Mouse (Mus musculus) lung, adult 2 months (tissue): Measurements from ENCODE around the gene Ranbp9. TPM values are rescaled to one million over a fixed set of nuclear protein-coding genes. Genes with fewer than 3 reads are reported as not detected.

Experiments used
- DNase-seq: peaks from one replicate; pipeline ENCODE4 v3.0.0; 2022
- H3K4me1 ChIP-seq: fragments of 200-500 bp; 2 replicates; pipeline ENCODE4 v1.6.1; 2011; ENCODE audit warnings: low read length; ENCODE audit not compliant: control insufficient read depth, insufficient read depth
- H3K4me3 ChIP-seq: fragments of 200-500 bp; replicated peaks from 2 replicates; pipeline ENCODE3; 2011; ENCODE audit warnings: low read depth, mild to moderate bottlenecking, control low read depth, low read length; ENCODE audit errors: extremely low read depth
- CTCF ChIP-seq: fragments of 200-500 bp; IDR thresholded peaks from 2 replicates; pipeline ENCODE4 v1.5.1; 2011; ENCODE audit warnings: mild to moderate bottlenecking, low read length, control low read depth; ENCODE audit not compliant: insufficient read depth
- POLR2A ChIP-seq: fragments of 200-500 bp; IDR thresholded peaks from 2 replicates; pipeline ENCODE4 v1.6.1; 2011; ENCODE audit warnings: low read depth, mild to moderate bottlenecking, control low read depth, low read length, borderline replicate concordance; ENCODE audit errors: extremely low read depth
- WGBS: fragments of 180-500 bp; shearing (Covaris S2); methylation state at CpG from one replicate; pipeline ENCODE4 v1.1.7; 2018; 5-methylcytosine and 5-hydroxymethylcytosine counted together
- polyA plus RNA-seq: library from polyadenylated mRNA; depleted of rRNA; stranded (reverse); fragments of >200 nt; gene quantifications from 2 replicates; pipeline ENCODE4 v1.2.3, GENCODE M21; 2012

The Ranbp9 gene
- polyA plus RNA-seq, 1 experiment, result 17.7 TPM

DNA sequence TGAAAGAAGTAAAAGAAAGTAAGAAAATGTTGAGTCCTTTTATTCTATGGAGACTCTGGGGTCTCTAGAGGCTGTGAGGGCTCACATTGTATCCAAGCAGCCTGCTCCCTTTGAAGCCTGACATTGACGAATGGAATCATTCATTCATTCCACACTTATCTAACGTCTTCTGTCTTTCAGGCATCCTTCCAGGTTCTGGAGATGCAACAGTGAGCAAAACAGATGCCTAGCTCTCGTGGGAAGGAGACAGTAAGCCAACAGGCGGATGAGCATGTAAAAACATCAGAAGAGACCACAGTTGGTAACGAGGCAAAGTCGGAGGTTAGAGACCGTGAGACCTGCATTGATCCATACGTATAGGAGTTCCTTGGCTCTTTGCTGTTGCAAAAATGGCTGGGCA lies 36.3 kb upstream of the Ranbp9 start:
- no peak for TF ChIP-seq POLR2A
- no peak for TF ChIP-seq CTCF
- Histone ChIP-seq H3K4me1 (no peaks in the 10 kb centered on the region), H3K4me3 (no peak overlapping the region)
- WGBS, result 61% methylated on average over 8 of the region's 8 CpGs
- no peak for DNase-seq

DNA sequence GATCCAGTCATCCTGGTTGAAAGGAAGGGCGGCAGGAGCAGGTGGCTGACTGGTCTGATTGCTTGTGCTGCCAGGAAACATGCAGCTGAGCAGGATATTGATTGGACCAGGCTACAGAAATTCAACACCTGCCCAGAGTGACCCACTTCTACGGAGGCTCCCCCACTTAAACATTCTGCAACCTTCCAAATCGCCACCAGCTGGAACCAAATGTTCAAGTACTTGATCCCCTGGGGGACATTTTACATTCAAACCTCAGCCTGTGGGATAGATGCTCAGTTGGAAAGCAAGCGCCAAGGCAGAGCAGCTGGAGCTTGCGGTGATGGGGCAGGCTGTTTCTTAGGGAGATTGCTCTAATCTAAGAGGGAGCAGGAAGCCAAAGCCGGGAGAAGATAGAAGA lies 35.8 kb upstream of the Ranbp9 start:
- DNase-seq, result no peak

DNA sequence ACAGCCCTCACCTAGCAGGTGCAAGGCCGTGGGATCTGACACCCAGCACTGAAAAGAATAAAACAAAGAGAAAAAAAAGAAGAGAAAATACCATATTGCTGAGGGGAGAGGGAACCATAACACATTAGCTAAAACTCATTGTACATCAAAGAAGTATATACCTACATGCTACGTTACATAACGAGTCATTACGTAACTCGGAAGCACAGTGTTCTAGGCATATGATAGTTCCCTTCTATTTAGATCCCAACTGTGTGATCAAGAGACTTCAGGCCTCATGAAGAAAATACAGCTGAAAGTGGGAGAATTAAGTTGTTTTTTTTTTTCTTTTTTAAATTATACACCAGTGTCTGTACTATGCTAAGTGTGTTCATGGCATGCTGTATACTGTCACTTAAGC lies 35.0 kb upstream of the Ranbp9 start:
- DNase-seq, result no peak
- no peak for TF ChIP-seq CTCF
- TF ChIP-seq POLR2A, result no peak
- no peaks in the 10 kb centered on the region for H3K4me1 ChIP-seq
- WGBS, result 87% methylated on average over 5 of the region's 5 CpGs
- H3K4me3 ChIP-seq, result no peak overlapping the region

More for the DNA sequence above, 35.8 kb upstream of the Ranbp9 start:
- TF ChIP-seq CTCF, result no peak
- no peak for TF ChIP-seq POLR2A
- 62% methylated on average over 6 of the region's 6 CpGs for WGBS
- Histone ChIP-seq H3K4me3 (no peak overlapping the region), H3K4me1 (no peaks in the 10 kb centered on the region)

DNA sequence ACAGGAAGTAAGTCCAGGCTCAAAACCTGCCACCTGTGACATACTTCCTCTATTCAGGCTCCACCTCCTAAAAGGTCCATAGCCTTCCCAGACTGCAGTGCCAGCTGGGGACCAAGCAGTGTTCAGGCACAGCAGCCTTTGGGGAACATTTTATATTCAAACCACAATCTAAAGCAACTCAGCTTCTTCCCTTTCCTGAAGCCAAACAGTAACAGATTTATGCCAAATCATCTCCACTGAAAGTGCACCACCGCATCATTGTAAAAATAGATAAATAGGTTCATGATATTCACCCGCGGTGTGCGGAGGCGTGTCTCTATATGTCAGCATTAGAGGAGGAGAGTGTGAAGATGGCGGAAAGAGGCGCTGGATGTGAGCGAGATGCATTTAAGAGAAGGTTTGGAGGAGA lies 33.9 kb upstream of the Ranbp9 start:
- H3K4me3 ChIP-seq, result no peak overlapping the region
- DNase-seq, result no peak
- 70% methylated on average over 8 of the region's 8 CpGs for WGBS
- TF ChIP-seq CTCF (no peak), POLR2A (no peak)
- no peaks in the 10 kb centered on the region; the same call in 1 of the 2 replicates for H3K4me1 ChIP-seq

DNA sequence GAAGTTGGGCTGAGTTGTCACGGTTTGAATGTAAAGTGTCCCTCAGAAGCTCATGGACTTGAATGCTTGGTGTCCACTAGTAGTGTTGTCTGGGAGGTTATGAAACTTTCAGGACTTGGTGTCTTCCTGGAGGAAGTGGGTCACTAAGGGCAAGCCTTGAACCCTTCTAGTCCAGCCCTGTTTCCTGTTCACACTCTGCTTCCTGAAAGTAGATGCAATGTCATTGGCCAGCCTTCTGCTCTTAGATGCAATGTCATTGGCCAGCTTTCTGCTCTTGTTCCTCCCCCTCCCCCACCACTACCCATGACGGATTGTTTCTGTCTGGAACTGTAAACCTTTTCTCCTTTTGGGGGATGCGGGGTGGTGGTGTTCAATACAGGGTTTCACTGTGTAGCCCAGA lies 31.7 kb upstream of the Ranbp9 start:
- no peak for DNase-seq
- TF ChIP-seq POLR2A (no peak), CTCF (no peak)
- no peak overlapping the region for H3K4me3 ChIP-seq
- no peaks in the 10 kb centered on the region; the same call in 1 of the 2 replicates for H3K4me1 ChIP-seq
- WGBS, result 82% methylated on average over 3 of the region's 3 CpGs

DNA sequence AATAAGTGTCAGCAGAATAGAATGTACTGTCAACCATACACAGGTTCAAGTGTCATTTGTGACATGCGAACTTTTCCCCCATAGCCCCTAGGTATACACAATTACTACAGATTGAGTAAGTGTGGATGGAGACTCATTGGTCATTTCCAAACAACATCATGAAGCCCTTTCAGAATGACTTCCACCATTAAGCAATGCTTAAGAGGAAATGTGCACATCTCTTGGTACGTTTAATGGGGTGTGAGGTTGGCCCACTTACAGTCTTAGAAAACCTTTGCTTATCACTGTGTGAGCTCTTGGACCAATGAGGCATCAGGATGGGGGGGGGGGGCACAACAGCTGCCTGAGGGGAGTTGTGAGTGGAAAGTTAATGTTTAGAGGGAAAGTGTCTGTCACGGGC lies 24.7 kb upstream of the Ranbp9 start:
- no peak for DNase-seq
- H3K4me1 ChIP-seq, result peaks cover 3% of the 10 kb centered on the region
- no peak overlapping the region for H3K4me3 ChIP-seq
- WGBS, result 73% methylated on average over 3 of the region's 3 CpGs
- TF ChIP-seq POLR2A (no peak), CTCF (no peak)

DNA sequence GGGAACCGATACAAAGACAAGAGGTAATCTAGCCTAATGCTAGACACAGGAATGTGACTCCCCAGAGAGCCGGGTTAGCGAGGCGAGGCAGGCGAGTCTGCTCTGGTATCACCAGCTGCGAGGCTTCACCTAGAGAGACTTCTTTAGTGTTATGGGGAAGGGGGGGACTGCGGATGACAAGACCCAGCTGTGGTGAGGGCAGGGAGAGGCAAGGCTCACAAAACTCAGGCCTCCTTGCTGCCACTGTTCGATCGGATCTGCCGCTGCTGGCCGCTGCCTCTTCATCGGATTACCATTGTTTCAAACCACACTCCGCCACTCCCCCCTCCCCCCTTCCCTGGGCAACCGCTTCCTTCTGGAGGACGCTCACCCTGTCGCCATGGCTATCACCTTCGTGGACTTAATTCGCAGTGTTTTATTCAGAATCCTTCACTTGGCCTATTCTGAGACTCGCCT lies 22.3 kb upstream of the Ranbp9 start:
- WGBS, result 5% methylated on average over 19 of the region's 19 CpGs
- peak; percentile 58 for DNase-seq
- H3K4me3 ChIP-seq, result peak overlapping the region; percentile 33
- TF ChIP-seq CTCF (no peak), POLR2A (0 out of 2 replicates have a peak, but pooled peaks have one; percentile 34)
- H3K4me1 ChIP-seq, result peaks cover 3% of the 10 kb centered on the region; the same call in 1 of the 2 replicates

DNA sequence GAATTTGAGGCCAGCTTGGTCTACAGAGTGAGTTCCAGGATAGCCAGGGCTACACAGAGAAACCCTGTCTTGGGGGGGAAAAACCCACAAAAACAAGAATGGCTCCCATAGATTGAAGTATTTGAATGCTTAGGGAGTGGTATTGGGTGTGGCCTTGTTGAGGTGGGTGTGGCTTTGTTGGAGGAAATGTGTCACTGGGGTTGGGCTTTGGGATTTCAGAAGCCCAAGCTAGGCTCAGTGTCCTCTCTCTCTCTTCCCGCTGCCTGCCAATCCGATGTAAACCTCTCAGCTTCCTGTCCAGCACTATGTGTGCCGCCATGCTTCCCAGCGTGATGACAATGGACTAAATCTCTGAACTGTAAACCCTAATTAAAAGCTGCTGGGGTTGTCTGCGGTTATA lies 20.5 kb upstream of the Ranbp9 start:
- no peak for DNase-seq
- H3K4me1 ChIP-seq, result peaks cover 3% of the 10 kb centered on the region; the same call in 1 of the 2 replicates
- no peak overlapping the region for H3K4me3 ChIP-seq
- TF ChIP-seq POLR2A (no peak), CTCF (no peak)
- WGBS, result 87% methylated on average over 5 of the region's 5 CpGs

DNA sequence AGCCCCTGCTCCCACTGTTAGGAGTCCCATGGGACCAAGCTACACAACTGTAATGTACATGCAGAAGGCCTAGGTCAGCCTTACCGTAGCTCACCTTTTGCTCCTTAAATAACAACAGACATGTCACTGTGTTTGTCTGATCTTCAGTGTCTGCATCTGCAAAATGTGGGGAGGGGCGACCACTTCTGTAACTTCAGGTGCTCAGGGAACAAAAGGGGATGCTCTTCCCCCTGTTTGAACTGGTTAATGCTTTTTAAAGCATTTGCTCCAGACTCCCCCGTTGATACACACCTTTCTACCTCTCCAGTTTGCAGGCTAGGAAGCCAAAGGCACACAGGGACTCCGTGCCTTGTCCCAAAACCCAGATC lies 19.4 kb upstream of the Ranbp9 start:
- WGBS, result 88% methylated on average over 4 of the region's 4 CpGs
- Histone ChIP-seq H3K4me1 (peaks cover 3% of the 10 kb centered on the region; the same call in 1 of the 2 replicates), H3K4me3 (no peak overlapping the region)
- DNase-seq, result no peak
- TF ChIP-seq CTCF, result no peak
- TF ChIP-seq POLR2A, result no peak

DNA sequence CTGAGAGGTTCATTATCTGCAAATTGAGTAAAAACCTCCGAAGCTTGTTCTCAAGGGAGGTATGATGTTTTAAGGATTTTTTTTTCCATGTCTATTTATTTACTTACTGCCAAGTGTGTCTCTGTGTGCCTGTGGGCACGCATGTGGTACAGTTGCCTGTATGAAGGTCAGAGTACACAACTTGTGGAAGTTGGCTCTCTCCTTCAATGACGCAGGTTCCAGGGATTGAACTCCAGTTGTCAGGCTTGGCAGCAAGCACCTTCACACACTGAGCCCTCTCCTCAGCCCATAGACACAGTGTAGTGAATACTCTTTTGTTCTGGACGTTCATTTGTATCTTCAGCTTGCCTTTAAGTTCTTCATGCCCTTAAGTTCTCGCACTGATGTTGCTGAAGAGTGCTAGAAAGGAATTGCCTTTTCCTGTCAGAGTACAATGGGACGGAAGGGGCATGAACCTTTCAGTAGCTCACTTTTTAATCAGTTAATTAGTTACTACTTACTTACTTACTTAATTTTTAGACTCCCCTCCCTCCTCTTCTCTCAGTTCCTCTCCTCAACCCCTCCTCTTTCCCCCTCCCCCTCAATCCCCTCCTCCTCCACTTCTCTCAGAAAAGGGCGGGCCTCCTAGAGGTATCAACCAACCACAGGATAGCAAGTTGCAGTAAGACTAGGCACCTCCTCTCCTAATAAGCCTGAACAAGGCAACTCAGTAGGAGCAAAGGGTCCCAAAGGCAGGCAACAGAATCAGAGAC lies 18.8 kb upstream of the Ranbp9 start:
- DNase-seq, result no peak
- WGBS, result 47% methylated on average over 7 of the region's 7 CpGs
- peaks cover 3% of the 10 kb centered on the region; the same call in 1 of the 2 replicates for H3K4me1 ChIP-seq
- TF ChIP-seq POLR2A (no peak), CTCF (no peak)
- H3K4me3 ChIP-seq, result no peak overlapping the region
